Comparison of ENCODE assay signal across 24 mouse cellular contexts in genomic region chr17:47445518-47445917, GRCm38 (mm10). TPM values are rescaled to one million over a fixed set of nuclear protein-coding genes. Genes with fewer than 3 reads are reported as not detected.
DNase-seq lines count a peak whose midpoint lies in the region; ATAC-seq and TF ChIP-seq lines count a peak whose summit lies in the region.
"Had no signal": no experiment of that assay in that cellular context is flagged by ENCODE, and none has a peak within 500 bp of the region (broad histone marks: within the 10 kb centered on the region; RNA-seq: fewer than 3 reads in every experiment).

No protein-coding gene starts in this region.

- ATAC-seq in heart, embryonic 12.5 days (ENCODE audit: insufficient number of reproducible peaks, low FRiP score) = no peak
- ATAC-seq in liver, embryonic 11.5 days (replicated peaks; ENCODE audit: low FRiP score) = no peak
- peak; percentile 48 for ATAC-seq in liver, embryonic 16.5 days (ENCODE audit: low read depth)
- ATAC-seq: CD4-positive, CD25-positive, alpha-beta regulatory T cell, adult 4 months; forebrain, embryonic 16.5 days; midbrain, embryonic 15.5 days had no signal

- H3K27ac ChIP-seq in heart, embryonic 12.5 days (ENCODE audit: poor library complexity, severe bottlenecking) = peak overlapping the region; percentile 79; the same call in 1 of the 2 replicates
- H3K27ac ChIP-seq in liver, adult 2 months (replicated peaks; ENCODE audit: insufficient read depth, low read depth, low read length) = peak overlapping the region; percentile 9; the same call in 1 of the 2 replicates
- H3K27ac ChIP-seq in liver, embryonic 11.5 days (ENCODE audit: low read depth, low read length) = no peak overlapping the region
- peak overlapping the region; percentile 60 for H3K27ac ChIP-seq in liver, embryonic 16.5 days (ENCODE audit: low read length)
- H3K27ac ChIP-seq: forebrain, embryonic 10.5 days; hindbrain, embryonic 13.5 days; limb, embryonic 15.5 days; macrophage; midbrain, embryonic 15.5 days; neural tube, embryonic 13.5 days had no signal

- WGBS in heart, embryonic 12.5 days = 43% methylated on average over 11 of the region's 11 CpGs
- 22% methylated on average over 11 of the region's 11 CpGs for WGBS in liver, adult 2 months
- WGBS in liver, embryonic 11.5 days = 38% methylated on average over 11 of the region's 11 CpGs
- WGBS in liver, embryonic 16.5 days (ENCODE audit: insufficient replicate concordance) = 35% methylated on average over 11 of the region's 11 CpGs

- no peak overlapping the region for H3K4me3 ChIP-seq in heart, embryonic 12.5 days
- H3K4me3 ChIP-seq in liver, adult 2 months (ENCODE audit: insufficient read depth, low read depth, low read length) = no peak overlapping the region
- H3K4me3 ChIP-seq in liver, embryonic 11.5 days (ENCODE audit: low read depth, low read length) = no peak overlapping the region
- H3K4me3 ChIP-seq in liver, embryonic 16.5 days (ENCODE audit: low read depth, low read length) = no peak overlapping the region
- H3K4me3 ChIP-seq: forebrain, embryonic 10.5 days; hindbrain, embryonic 13.5 days; limb, embryonic 15.5 days; midbrain, embryonic 15.5 days; neural tube, embryonic 13.5 days had no signal

- no peak for DNase-seq in heart, postnatal 14 days
- peak; percentile 77 for DNase-seq in liver, adult 2 months (ENCODE audit: extremely low read depth, low read depth, low spot score)
- DNase-seq in liver, embryonic 11.5 days (ENCODE audit: low spot score) = no peak
- DNase-seq in yolk sac, embryonic 10.5 days (ENCODE audit: low spot score) = peak; percentile 60
- no peak for DNase-seq in left cerebral cortex, adult 18-20 months (ENCODE audit: low spot score in 2 of 2)
- no peak for DNase-seq in cerebellum, adult 11 months
- DNase-seq: adrenal gland, postnatal 36 days; cerebellum, adult 9-11 months; gastrocnemius, postnatal 10 days; kidney, adult 8-10 months; kidney, postnatal 10 days; left cerebral cortex, postnatal 4 days had no signal

- no peaks in the 10 kb centered on the region for H3K9me3 ChIP-seq in heart, embryonic 12.5 days (replicated peaks)
- H3K9me3 ChIP-seq in liver, embryonic 11.5 days (ENCODE audit: control insufficient read depth, low read length) = no peaks in the 10 kb centered on the region
- H3K9me3 ChIP-seq in liver, embryonic 16.5 days (replicated peaks; ENCODE audit: control insufficient read depth, low read length) = no peaks in the 10 kb centered on the region
- H3K9me3 ChIP-seq: forebrain, embryonic 10.5 days; hindbrain, embryonic 13.5 days; limb, embryonic 15.5 days; midbrain, embryonic 15.5 days; neural tube, embryonic 13.5 days had no signal

- no peaks in the 10 kb centered on the region for H3K36me3 ChIP-seq in heart, embryonic 12.5 days
- peaks cover 7% of the 10 kb centered on the region for H3K36me3 ChIP-seq in liver, adult 2 months (ENCODE audit: control insufficient read depth, insufficient read depth, low read length)
- no peaks in the 10 kb centered on the region for H3K36me3 ChIP-seq in liver, embryonic 11.5 days (ENCODE audit: control insufficient read depth, insufficient read depth, low read length)
- no peaks in the 10 kb centered on the region for H3K36me3 ChIP-seq in liver, embryonic 16.5 days (ENCODE audit: control insufficient read depth, insufficient read depth)
- H3K36me3 ChIP-seq: forebrain, embryonic 10.5 days; hindbrain, embryonic 13.5 days; limb, embryonic 15.5 days; midbrain, embryonic 15.5 days; neural tube, embryonic 13.5 days had no signal

- H3K9ac ChIP-seq in heart, embryonic 12.5 days = no peak overlapping the region
- H3K9ac ChIP-seq in liver, adult 2 months (ENCODE audit: low read depth, low read length) = no peak overlapping the region
- no peak overlapping the region for H3K9ac ChIP-seq in liver, embryonic 11.5 days (ENCODE audit: low read depth, low read length)
- H3K9ac ChIP-seq in liver, embryonic 16.5 days (ENCODE audit: low read depth, low read length) = no peak overlapping the region
- H3K9ac ChIP-seq: hindbrain, embryonic 13.5 days; limb, embryonic 15.5 days; midbrain, embryonic 15.5 days; neural tube, embryonic 13.5 days had no signal

- no peak for TF ChIP-seq CTCF in liver, adult 2 months (IDR thresholded peaks at IDR 0.05; ENCODE audit: low read depth, low read length)

- intact Hi-C loops in heart, postnatal 14 days (cut with DNase I) = no loop called here

- H3K27me3 ChIP-seq in heart, embryonic 12.5 days (replicated peaks) = no peaks in the 10 kb centered on the region
- no peaks in the 10 kb centered on the region for H3K27me3 ChIP-seq in liver, adult 2 months (ENCODE audit: control insufficient read depth, insufficient read depth, low read length)
- no peaks in the 10 kb centered on the region for H3K27me3 ChIP-seq in liver, embryonic 11.5 days (replicated peaks; ENCODE audit: control insufficient read depth, insufficient read depth, low read length)
- no peaks in the 10 kb centered on the region for H3K27me3 ChIP-seq in liver, embryonic 16.5 days (ENCODE audit: control insufficient read depth, insufficient read depth, low read depth, low read length)
- H3K27me3 ChIP-seq: midbrain, embryonic 15.5 days; neural tube, embryonic 13.5 days had no signal

- H3K4me2 ChIP-seq in heart, embryonic 12.5 days = no peak overlapping the region
- H3K4me2 ChIP-seq in liver, embryonic 11.5 days = no peak overlapping the region
- H3K4me2 ChIP-seq in liver, embryonic 16.5 days (ENCODE audit: low read depth, low read length) = no peak overlapping the region
- H3K4me2 ChIP-seq: hindbrain, embryonic 13.5 days; limb, embryonic 15.5 days; midbrain, embryonic 15.5 days; neural tube, embryonic 13.5 days had no signal

- H3K4me1 ChIP-seq in heart, embryonic 12.5 days (replicated peaks) = peaks cover 86% of the 10 kb centered on the region
- peaks cover 35% of the 10 kb centered on the region for H3K4me1 ChIP-seq in liver, adult 2 months (ENCODE audit: control insufficient read depth, insufficient read depth, low read length)
- peaks cover 49% of the 10 kb centered on the region for H3K4me1 ChIP-seq in liver, embryonic 11.5 days (replicated peaks; ENCODE audit: control insufficient read depth, insufficient read depth, low read length)
- H3K4me1 ChIP-seq in liver, embryonic 16.5 days (ENCODE audit: control insufficient read depth, low read depth, low read length) = peaks cover 38% of the 10 kb centered on the region

- peaks cover 62% of the 10 kb centered on the region for H3K79me2 ChIP-seq in liver, adult 2 months (ENCODE audit: control insufficient read depth, insufficient read depth, low read length)

- TF ChIP-seq POLR2A in liver, adult 2 months (IDR thresholded peaks at IDR 0.05; ENCODE audit: extremely low read depth, insufficient read depth, low read length) = no peak

RNA-seq across cellular contexts. Expression of gene 1700001C19Rik, which starts 8.3 kb away (rescaled TPM):
- 1.0 and 1.2 TPM in 2 replicates for polyA plus RNA-seq in heart, embryonic 12.5 days (2016; fragmentation: Nextera tagmentation; extraction: Ambion mirVana)
- not detected for total RNA-seq in heart, postnatal 14 days (2021)
- total RNA-seq in liver, adult 2 months (2014; rRNA removed) = 12.2 and 16.2 TPM in 2 replicates
- polyA plus RNA-seq in liver, adult 2 months (2012; rRNA removed) = 11.7 and 12.2 TPM in 2 replicates
- 0.52 and 0.96 TPM in 2 replicates for polyA plus RNA-seq in liver, embryonic 11.5 days (2014; fragmentation: Nextera tagmentation; extraction: Ambion mirVana)
- polyA plus RNA-seq in liver, embryonic 16.5 days (2015; fragmentation: Nextera tagmentation; extraction: Ambion mirVana) = 1.7 and 2.3 TPM in 2 replicates
- under 1 TPM in 1 of 2 experiments, not detected in 1; 0.21 TPM for total RNA-seq in left cerebral cortex, adult 18-20 months (2021)
- total RNA-seq: adrenal gland, postnatal 36 days; common myeloid progenitor, adult 5-6 weeks; gastrocnemius, postnatal 10 days; left cerebral cortex, adult 8-10 months; left cerebral cortex, postnatal 4 days had no signal
- polyA plus RNA-seq: CD4-positive, CD25-positive, alpha-beta regulatory T cell, adult 4 months; forebrain, embryonic 10.5 days; macrophage had no signal

RNA-seq across cellular contexts. Expression of gene AI661453, which starts 9.1 kb away (rescaled TPM):
- polyA plus RNA-seq in heart, embryonic 12.5 days (2016; fragmentation: Nextera tagmentation; extraction: Ambion mirVana) = 0.85 and 1.1 TPM in 2 replicates
- total RNA-seq in heart, postnatal 14 days (2021) = 1 to 10 TPM; 1.8 to 2.1 TPM
- 2.4 and 6.2 TPM in 2 replicates for total RNA-seq in liver, adult 2 months (2014; rRNA removed)
- polyA plus RNA-seq in liver, adult 2 months (2012; rRNA removed) = 5.7 and 6.3 TPM in 2 replicates
- 0.22 and 0.23 TPM in 2 replicates for polyA plus RNA-seq in liver, embryonic 11.5 days (2014; fragmentation: Nextera tagmentation; extraction: Ambion mirVana)
- polyA plus RNA-seq in liver, embryonic 16.5 days (2015; fragmentation: Nextera tagmentation; extraction: Ambion mirVana) = 0.60 and 0.77 TPM in 2 replicates
- total RNA-seq in left cerebral cortex, adult 18-20 months (2021) = under 1 TPM; 0.46 to 0.54 TPM
- polyA plus RNA-seq: CD4-positive, CD25-positive, alpha-beta regulatory T cell, adult 4 months had no signal

RNA-seq across cellular contexts. Expression of gene Guca1a, which starts 45.1 kb away (rescaled TPM):
- polyA plus RNA-seq in heart, embryonic 12.5 days (2016; fragmentation: Nextera tagmentation; extraction: Ambion mirVana) = 3.2 and 3.8 TPM in 2 replicates
- total RNA-seq in heart, postnatal 14 days (2021) = under 1 TPM in 1 of 2 experiments, not detected in 1; 0.44 TPM
- total RNA-seq in liver, adult 2 months (2014; rRNA removed) = 0.55 and 2.3 TPM in 2 replicates
- 2.7 and 2.8 TPM in 2 replicates for polyA plus RNA-seq in liver, adult 2 months (2012; rRNA removed)
- polyA plus RNA-seq in liver, embryonic 11.5 days (2014; fragmentation: Nextera tagmentation; extraction: Ambion mirVana) = 1.0 and 1.6 TPM in 2 replicates
- 0.97 and 2.0 TPM in 2 replicates for polyA plus RNA-seq in liver, embryonic 16.5 days (2015; fragmentation: Nextera tagmentation; extraction: Ambion mirVana)
- under 1 TPM in 1 of 2 experiments, not detected in 1; 0.40 TPM for total RNA-seq in left cerebral cortex, adult 18-20 months (2021)
- polyA plus RNA-seq: CD4-positive, CD25-positive, alpha-beta regulatory T cell, adult 4 months; forebrain, embryonic 16.5 days had no signal

RNA-seq across cellular contexts. Expression of gene Taf8, which starts 56.6 kb away (rescaled TPM):
- 21.1 and 22.1 TPM in 2 replicates for polyA plus RNA-seq in heart, embryonic 12.5 days (2016; fragmentation: Nextera tagmentation; extraction: Ambion mirVana)
- 10 to 100 TPM; 14.9 to 15.6 TPM for total RNA-seq in heart, postnatal 14 days (2021)
- 8.2 and 8.7 TPM in 2 replicates for total RNA-seq in liver, adult 2 months (2014; rRNA removed)
- polyA plus RNA-seq in liver, adult 2 months (2012; rRNA removed) = 7.8 and 9.6 TPM in 2 replicates
- polyA plus RNA-seq in liver, embryonic 11.5 days (2014; fragmentation: Nextera tagmentation; extraction: Ambion mirVana) = 20.7 and 21.3 TPM in 2 replicates
- polyA plus RNA-seq in liver, embryonic 16.5 days (2015; fragmentation: Nextera tagmentation; extraction: Ambion mirVana) = 14.2 and 14.3 TPM in 2 replicates
- total RNA-seq in left cerebral cortex, adult 18-20 months (2021) = 10 to 100 TPM; 16.8 to 19.1 TPM

RNA-seq across cellular contexts. Expression of gene Ccnd3, which starts 59.3 kb away (rescaled TPM):
- 533 and 538 TPM in 2 replicates for polyA plus RNA-seq in heart, embryonic 12.5 days (2016; fragmentation: Nextera tagmentation; extraction: Ambion mirVana)
- total RNA-seq in heart, postnatal 14 days (2021) = 100 to 1,000 TPM in 1 of 2 experiments, 10 to 100 TPM in 1; 93.8 to 126 TPM
- 16.8 and 23.4 TPM in 2 replicates for total RNA-seq in liver, adult 2 months (2014; rRNA removed)
- 39.1 and 41.8 TPM in 2 replicates for polyA plus RNA-seq in liver, adult 2 months (2012; rRNA removed)
- polyA plus RNA-seq in liver, embryonic 11.5 days (2014; fragmentation: Nextera tagmentation; extraction: Ambion mirVana) = 525 and 530 TPM in 2 replicates
- polyA plus RNA-seq in liver, embryonic 16.5 days (2015; fragmentation: Nextera tagmentation; extraction: Ambion mirVana) = 300 and 331 TPM in 2 replicates
- total RNA-seq in left cerebral cortex, adult 18-20 months (2021) = 10 to 100 TPM; 33.6 to 40.7 TPM

Comparison
In these comparisons a context has a peak if more than half of its experiments do, and no peak if none do; other contexts are left out.
1. DNase-seq: peak in liver, adult 2 months (single experiment) and yolk sac, embryonic 10.5 days (single experiment); none in heart, postnatal 14 days (0 of 2), liver, embryonic 11.5 days (single experiment), left cerebral cortex, adult 18-20 months (0 of 2) and cerebellum, adult 11 months (single experiment).